Mouse (Mus musculus) ES-E14 (cell line): ENCODE measurements around the gene Ube2o. TPM values are rescaled to one million over a fixed set of nuclear protein-coding genes. Genes with fewer than 3 reads are reported as not detected.
"Not testable (repeated sequence)": the region's sequence is repeated elsewhere in the genome, so short reads cannot be mapped to it uniquely, and the experiment has no call there.

Experiments
- DNase-seq: peaks from one replicate; pipeline ENCODE4 v3.0.0-alpha.2; 2013; ENCODE audit warnings: low read depth, low spot score
- H3K27ac ChIP-seq: 2 replicates; pipeline ENCODE4 v1.5.1; 2012; ENCODE audit warnings: low read depth, mild to moderate bottlenecking, low read length, moderate library complexity, mixed read lengths; ENCODE audit not compliant: poor library complexity, insufficient read depth, severe bottlenecking
- H3K36me3 ChIP-seq: 2 replicates; pipeline ENCODE4 v1.6.1; 2012; ENCODE audit warnings: mild to moderate bottlenecking, low read length, moderate library complexity, mixed read lengths; ENCODE audit not compliant: control insufficient read depth, poor library complexity, insufficient read depth, severe bottlenecking
- H3K4me1 ChIP-seq, 2 experiments: fragments of 150-350 bp in 1 of 2; sonication (generic) in 1 of 2; 2 replicates each; pipeline ENCODE4 v1.6.1; 2012; ENCODE audit warnings: low read length in 2 of 2, mild to moderate bottlenecking in 1 of 2, mixed read lengths in 1 of 2; ENCODE audit not compliant: control insufficient read depth in 2 of 2, insufficient read depth in 2 of 2, poor library complexity in 1 of 2
- H3K4me3 ChIP-seq, 2 experiments: fragments of 150-350 bp in 1 of 2; sonication (generic) in 1 of 2; 2 replicates each; pipeline ENCODE4 v1.5.1; 2012; ENCODE audit warnings: low read length in 2 of 2, low read depth in 1 of 2, mild to moderate bottlenecking in 1 of 2, mixed read lengths in 1 of 2; ENCODE audit not compliant: insufficient read depth in 1 of 2, poor library complexity in 1 of 2, severe bottlenecking in 1 of 2
- H3K9ac ChIP-seq: 2 replicates; pipeline ENCODE4 v1.6.1; 2012; ENCODE audit warnings: low read depth, mild to moderate bottlenecking, low read length, mixed read lengths; ENCODE audit not compliant: poor library complexity, insufficient read depth, severe bottlenecking
- H3K9me3 ChIP-seq: fragments of 150-350 bp; sonication (generic); 2 replicates; pipeline ENCODE4 v1.6.1; 2012; ENCODE audit warnings: low read depth, mild to moderate bottlenecking, low read length; ENCODE audit not compliant: control insufficient read depth, insufficient read depth
- CHD2 ChIP-seq: IDR thresholded peaks from 2 replicates; pipeline ENCODE4 v1.6.1; 2014; ENCODE audit warnings: mild to moderate bottlenecking, low read depth, low read length, inconsistent platforms
- HCFC1 ChIP-seq: IDR thresholded peaks from 2 replicates; pipeline ENCODE4 v1.6.1; 2012; ENCODE audit warnings: low read length, inconsistent platforms, borderline replicate concordance; ENCODE audit not compliant: insufficient read depth
- MAFK ChIP-seq: IDR thresholded peaks from 2 replicates; pipeline ENCODE4 v1.6.1; 2014; ENCODE audit warnings: mild to moderate bottlenecking, low read depth, low read length, inconsistent platforms; ENCODE audit not compliant: insufficient read depth
- ZC3H11A ChIP-seq: IDR thresholded peaks from 2 replicates; pipeline ENCODE4 v1.6.1; 2012; ENCODE audit warnings: low read depth, mild to moderate bottlenecking, inconsistent platforms, low read length, borderline replicate concordance
- ZNF384 ChIP-seq: IDR thresholded peaks from 2 replicates; pipeline ENCODE4 v1.6.1; 2012; ENCODE audit warnings: low read depth, low read length, inconsistent platforms
- in situ Hi-C, 2 experiments: fragments of 600-800 bp; cut with MboI; formaldehyde crosslinking; loops; one replicate each; pipeline ENCODE4 v1.15.1; 2025; ENCODE audit warnings: low sequenced_read_pairs in 2 of 2, inconsistent platforms in 1 of 2; ENCODE audit not compliant: unreplicated experiment in 2 of 2
- total RNA-seq: library from RNA; depleted of rRNA; stranded (reverse); fragments of 300-350 nt; gene quantifications from 2 replicates; pipeline ENCODE4 v1.2.3, GENCODE M21; 2012

Ube2o gene
- total RNA-seq, 1 experiment: 45.2 TPM

- Histone ChIP-seq H3K36me3 (no peaks in the 10 kb centered on the region), H3K9me3 (no peaks in the 10 kb centered on the region), H3K4me1 (peaks cover 0 to 6% of the 10 kb centered on the region in 2 experiments; a peak in 1 of 4 replicates), H3K27ac (no peak within 1 kb of the TSS), H3K4me3 (no peak within 1 kb of the TSS), H3K9ac (peak within 1 kb of the TSS; percentile 13; the same call in 1 of the 2 replicates)
- in situ Hi-C loops: no loop called here
- TF ChIP-seq ZC3H11A: no peak
- TF ChIP-seq ZNF384: no peak
- no peak for TF ChIP-seq HCFC1
- TF ChIP-seq MAFK: no peak
- TF ChIP-seq CHD2: no peak
- peak; percentile 62 for DNase-seq
Measured at GRCm38 (mm10) chr11:116493795-116494252, 87.4 kb downstream of the Ube2o start, which contains the start of gene Prpsap1. Gene Prpsap1, minus strand, starts transcription at chr11:116494202.

GRCm38 (mm10) chr11:116493191-116493590 lies 88.1 kb downstream of the Ube2o start:
- in situ Hi-C loops: no loop called here
- Histone ChIP-seq H3K27ac (no peak overlapping the region), H3K9ac (no peak overlapping the region), H3K4me3 (no peak overlapping the region), H3K9me3 (no peaks in the 10 kb centered on the region), H3K4me1 (peaks cover 0 to 6% of the 10 kb centered on the region in 2 experiments; a peak in 1 of 4 replicates), H3K36me3 (no peaks in the 10 kb centered on the region)
- TF ChIP-seq HCFC1 (no peak), ZC3H11A (no peak), CHD2 (no peak), MAFK (no peak), ZNF384 (no peak)
- DNase-seq: no peak

- in situ Hi-C loops, H3K9ac ChIP-seq, DNase-seq, H3K4me3 ChIP-seq, H3K9me3 ChIP-seq, H3K4me1 ChIP-seq, H3K27ac ChIP-seq, H3K36me3 ChIP-seq: not testable (repeated sequence)
Measured at GRCm38 (mm10) chr11:116492507-116492906, 88.7 kb downstream of the Ube2o start.

GRCm38 (mm10) chr11:116491338-116491737 lies 89.9 kb downstream of the Ube2o start:
- H3K36me3 ChIP-seq: peaks cover 10% of the 10 kb centered on the region; the same call in 1 of the 2 replicates
- H3K9me3 ChIP-seq: no peaks in the 10 kb centered on the region
- DNase-seq: no peak
- no peak overlapping the region for H3K4me3 ChIP-seq
- no peak overlapping the region; the same call in 1 of the 2 replicates for H3K27ac ChIP-seq
- H3K4me1 ChIP-seq: peaks cover 0 to 8% of the 10 kb centered on the region in 2 experiments; a peak in 1 of 4 replicates
- in situ Hi-C loops: no loop called here
- TF ChIP-seq HCFC1 (no peak), CHD2 (no peak), ZC3H11A (no peak), ZNF384 (no peak), MAFK (no peak)
- no peak overlapping the region for H3K9ac ChIP-seq
